In the genomic region with DNA sequence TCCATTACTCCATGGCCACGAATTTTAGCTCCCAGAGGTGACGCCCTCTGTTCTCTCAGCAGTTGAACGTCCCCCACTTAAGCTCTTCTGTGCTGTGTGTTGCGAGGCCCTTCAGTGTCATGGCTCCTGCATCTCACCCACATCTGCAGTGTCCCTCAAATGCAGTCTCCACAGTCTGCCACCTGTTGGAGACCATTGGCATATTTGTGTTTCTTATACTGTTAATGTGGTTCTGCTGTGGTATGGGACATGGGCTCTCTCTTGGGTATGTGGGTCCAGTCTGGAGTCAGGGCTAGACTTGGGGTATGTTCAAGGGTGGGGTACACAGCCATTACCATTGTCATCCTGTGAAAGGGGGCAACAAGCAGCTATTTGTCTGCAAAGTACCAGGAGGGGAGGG, we compare ENCODE assay signal across 9 mouse cellular contexts. TPM values are rescaled to one million over a fixed set of nuclear protein-coding genes. Genes with fewer than 3 reads are reported as not detected.
DNase-seq lines count a peak whose midpoint lies in the region; ATAC-seq and TF ChIP-seq lines count a peak whose summit lies in the region.
"Had no signal": no experiment of that assay in that cellular context is flagged by ENCODE, and none has a peak within 500 bp of the region (broad histone marks: within the 10 kb centered on the region; RNA-seq: fewer than 3 reads in every experiment).

No protein-coding gene starts in this region.

- TF ChIP-seq POLR2A in embryonic fibroblast, embryonic 13.5 days (IDR thresholded peaks at IDR 0.05; ENCODE audit: low read depth, low read length): no peak

- TF ChIP-seq EP300 in stomach, postnatal 0 days (optimal IDR thresholded peaks at IDR 0.05): no peak

- H3K4me2 ChIP-seq in liver, embryonic 11.5 days: peak overlapping the region; percentile 99
- peak overlapping the region; percentile 90 for H3K4me2 ChIP-seq in stomach, postnatal 0 days (replicated peaks; ENCODE audit: low read depth)

- DNase-seq in A20 (ENCODE audit: low read depth, low spot score): peak; percentile 38
- DNase-seq in liver, embryonic 11.5 days (ENCODE audit: low spot score): no peak
- DNase-seq in stomach, postnatal 0 days (ENCODE audit: low spot score): no peak
- DNase-seq in layer of hippocampus, adult 9-10 months (ENCODE audit: low spot score): no peak

- H3K4me3 ChIP-seq in erythroblast, embryonic 14.5 days (replicated peaks): peak overlapping the region; percentile 86
- peak overlapping the region; percentile 73 for H3K4me3 ChIP-seq in embryonic fibroblast, embryonic 13.5 days (ENCODE audit: insufficient read depth, low read length)
- H3K4me3 ChIP-seq in liver, embryonic 11.5 days (ENCODE audit: low read depth, low read length): peak overlapping the region; percentile 88
- H3K4me3 ChIP-seq in stomach, postnatal 0 days (ENCODE audit: low read depth, low read length): peak overlapping the region; percentile 96; the same call in 1 of the 2 replicates

- H3K36me3 ChIP-seq in erythroblast, embryonic 14.5 days (ENCODE audit: control insufficient read depth): peaks cover 58% of the 10 kb centered on the region
- H3K36me3 ChIP-seq in liver, embryonic 11.5 days (ENCODE audit: control insufficient read depth, insufficient read depth, low read length): peaks cover 37% of the 10 kb centered on the region; the same call in 1 of the 2 replicates
- peaks cover 20% of the 10 kb centered on the region for H3K36me3 ChIP-seq in stomach, postnatal 0 days (ENCODE audit: control insufficient read depth, insufficient read depth, low read length)

- peaks cover 33% of the 10 kb centered on the region for H3K4me1 ChIP-seq in erythroblast, embryonic 14.5 days (ENCODE audit: control insufficient read depth)
- H3K4me1 ChIP-seq in embryonic fibroblast, embryonic 13.5 days (ENCODE audit: control insufficient read depth, insufficient read depth, low read length): peaks cover 5% of the 10 kb centered on the region; the same call in 1 of the 2 replicates
- H3K4me1 ChIP-seq in liver, embryonic 11.5 days (replicated peaks; ENCODE audit: control insufficient read depth, insufficient read depth, low read length): peaks cover 14% of the 10 kb centered on the region
- H3K4me1 ChIP-seq in stomach, postnatal 0 days (replicated peaks; ENCODE audit: control insufficient read depth, insufficient read depth): no peaks in the 10 kb centered on the region; the same call in 1 of the 2 replicates

- 71% methylated on average over 4 of the region's 4 CpGs for WGBS in liver, embryonic 11.5 days
- 67% methylated on average over 4 of the region's 4 CpGs for WGBS in stomach, postnatal 0 days

- no peaks in the 10 kb centered on the region for H3K27me3 ChIP-seq in erythroblast, embryonic 14.5 days (ENCODE audit: control insufficient read depth)
- no peaks in the 10 kb centered on the region for H3K27me3 ChIP-seq in liver, embryonic 11.5 days (replicated peaks; ENCODE audit: control insufficient read depth, insufficient read depth, low read length)
- H3K27me3 ChIP-seq in stomach, postnatal 0 days (ENCODE audit: control insufficient read depth, insufficient read depth, low read length): no peaks in the 10 kb centered on the region
- H3K27me3 ChIP-seq: Patski had no signal

- H3K9me3 ChIP-seq in erythroblast, embryonic 14.5 days (ENCODE audit: control insufficient read depth, low read length): no peaks in the 10 kb centered on the region
- no peaks in the 10 kb centered on the region for H3K9me3 ChIP-seq in liver, embryonic 11.5 days (ENCODE audit: control insufficient read depth, low read length)
- no peaks in the 10 kb centered on the region for H3K9me3 ChIP-seq in stomach, postnatal 0 days (ENCODE audit: control insufficient read depth, low read length)

- no peak for ATAC-seq in erythroblast, adult 5-6 weeks (replicated peaks; ENCODE audit: low FRiP score, poor library complexity, severe bottlenecking)
- ATAC-seq in liver, embryonic 11.5 days (replicated peaks; ENCODE audit: low FRiP score): no peak
- ATAC-seq in stomach, postnatal 0 days (ENCODE audit: low FRiP score, low TSS enrichment): no peak
- ATAC-seq in inflammation-experienced regulatory T-cells, adult 6 months: no peak
- ATAC-seq: Patski had no signal

- H3K9ac ChIP-seq in liver, embryonic 11.5 days (ENCODE audit: low read depth, low read length): peak overlapping the region; percentile 94; the same call in 1 of the 2 replicates
- H3K9ac ChIP-seq in stomach, postnatal 0 days (ENCODE audit: low read length): peak overlapping the region; percentile 99; the same call in 1 of the 2 replicates

- H3K27ac ChIP-seq in embryonic fibroblast, embryonic 13.5 days (ENCODE audit: insufficient read depth, low read length): no peak overlapping the region
- no peak overlapping the region for H3K27ac ChIP-seq in liver, embryonic 11.5 days (ENCODE audit: low read depth, low read length)
- peak overlapping the region; percentile 61 for H3K27ac ChIP-seq in stomach, postnatal 0 days (replicated peaks)

- TF ChIP-seq CTCF in embryonic fibroblast, embryonic 13.5 days (IDR thresholded peaks at IDR 0.05; ENCODE audit: borderline replicate concordance, insufficient read depth, low read length): peak; percentile 8; the same call in 1 of the 2 replicates
- peak; percentile 68 for TF ChIP-seq CTCF in stomach, postnatal 0 days (IDR thresholded peaks at IDR 0.05; ENCODE audit: low read depth)

RNA-seq across cellular contexts. Expression of gene Adrm1, which starts 1.9 kb away (rescaled TPM):
- 69.4 and 72.6 TPM in 2 replicates for polyA plus RNA-seq in erythroblast, embryonic 14.5 days (2012)
- 13.3 and 28.6 TPM in 2 replicates for total RNA-seq in erythroblast, adult 5-6 weeks (2015; ENCODE audit: low replicate concordance)
- total RNA-seq in erythroblast, adult 5-6 weeks (2017; ENCODE audit: low replicate concordance): 8.5 and 23.9 TPM in 2 replicates
- polyA plus RNA-seq in embryonic fibroblast, embryonic 13.5 days (2011; ENCODE audit: insufficient read length, low read depth, missing spikeins): 44.5 and 53.3 TPM in 2 replicates
- polyA plus RNA-seq in liver, embryonic 11.5 days (2014; fragmentation: Nextera tagmentation; extraction: Ambion mirVana): 211 and 217 TPM in 2 replicates
- 141 TPM in 2 replicates for polyA plus RNA-seq in stomach, postnatal 0 days (2015; fragmentation: Nextera tagmentation; extraction: Ambion mirVana)
- 100 to 1,000 TPM in 1 of 3 experiments, 10 to 100 TPM in 2; 85.6 to 103 (median 86.1) TPM for polyA plus RNA-seq in inflammation-experienced regulatory T-cells, adult 6 months (2017; shearing (Covaris generic))

RNA-seq across cellular contexts. Expression of gene Lama5, which starts 52.5 kb away (rescaled TPM):
- 0.08 and 0.14 TPM in 2 replicates for polyA plus RNA-seq in erythroblast, embryonic 14.5 days (2012)
- total RNA-seq in erythroblast, adult 5-6 weeks (2015; ENCODE audit: low replicate concordance): 1.7 TPM in 1 of 2 replicates, not detected in the other
- total RNA-seq in erythroblast, adult 5-6 weeks (2017; ENCODE audit: low replicate concordance): 0.09 and 0.14 TPM in 2 replicates
- 31.0 and 51.1 TPM in 2 replicates for polyA plus RNA-seq in embryonic fibroblast, embryonic 13.5 days (2011; ENCODE audit: insufficient read length, low read depth, missing spikeins)
- 10.7 and 15.5 TPM in 2 replicates for polyA plus RNA-seq in liver, embryonic 11.5 days (2014; fragmentation: Nextera tagmentation; extraction: Ambion mirVana)
- 29.7 and 34.9 TPM in 2 replicates for polyA plus RNA-seq in stomach, postnatal 0 days (2015; fragmentation: Nextera tagmentation; extraction: Ambion mirVana)
- under 1 TPM in 2 of 3 experiments, not detected in 1; 0.33 to 0.40 TPM for polyA plus RNA-seq in inflammation-experienced regulatory T-cells, adult 6 months (2017; shearing (Covaris generic))

RNA-seq across cellular contexts. Expression of gene Osbpl2, which starts 54.1 kb away (rescaled TPM):
- 0.76 and 1.2 TPM in 2 replicates for polyA plus RNA-seq in erythroblast, embryonic 14.5 days (2012)
- 8.2 and 10.0 TPM in 2 replicates for total RNA-seq in erythroblast, adult 5-6 weeks (2015; ENCODE audit: low replicate concordance)
- 9.2 and 15.2 TPM in 2 replicates for total RNA-seq in erythroblast, adult 5-6 weeks (2017; ENCODE audit: low replicate concordance)
- polyA plus RNA-seq in embryonic fibroblast, embryonic 13.5 days (2011; ENCODE audit: insufficient read length, low read depth, missing spikeins): 34.0 and 39.3 TPM in 2 replicates
- 19.2 and 20.4 TPM in 2 replicates for polyA plus RNA-seq in liver, embryonic 11.5 days (2014; fragmentation: Nextera tagmentation; extraction: Ambion mirVana)
- 46.4 and 50.4 TPM in 2 replicates for polyA plus RNA-seq in stomach, postnatal 0 days (2015; fragmentation: Nextera tagmentation; extraction: Ambion mirVana)
- 10 to 100 TPM; 20.2 to 23.7 (median 21.9) TPM for polyA plus RNA-seq in inflammation-experienced regulatory T-cells, adult 6 months (2017; shearing (Covaris generic))
